Mouse (Mus musculus): Measurements from ENCODE around the gene S1pr3. TPM values are rescaled to one million over a fixed set of nuclear protein-coding genes. Genes with fewer than 3 reads are reported as not detected.

The S1pr3 gene
- 6.2 TPM for polyA plus RNA-seq (2014; fragmentation: Illumina TruSeq; extraction: RNeasy Lipid Tissue Mini Kit (QIAGEN cat#74804); ENCODE audit: low read depth, low replicate concordance)

GRCm38 (mm10) chr13:51408519-51409001 is at the start of gene S1pr3:
TSS of gene S1pr3 (plus strand) at chr13:51408639.

Other genes with a start within 250 kb of the S1pr3 start
- not detected for gene Nxnl2, start 237.6 kb upstream of the S1pr3 start, polyA plus RNA-seq (2014; fragmentation: Illumina TruSeq; extraction: RNeasy Lipid Tissue Mini Kit (QIAGEN cat#74804); ENCODE audit: low read depth, low replicate concordance)
- 0.16 TPM for gene Shc3, start 160.8 kb downstream of the S1pr3 start, polyA plus RNA-seq (2014; fragmentation: Illumina TruSeq; extraction: RNeasy Lipid Tissue Mini Kit (QIAGEN cat#74804); ENCODE audit: low read depth, low replicate concordance)
- gene Cks2, start 236.6 kb downstream of the S1pr3 start, polyA plus RNA-seq (2014; fragmentation: Illumina TruSeq; extraction: RNeasy Lipid Tissue Mini Kit (QIAGEN cat#74804); ENCODE audit: low read depth, low replicate concordance): 189 TPM
- gene Secisbp2, start 243.1 kb downstream of the S1pr3 start, polyA plus RNA-seq (2014; fragmentation: Illumina TruSeq; extraction: RNeasy Lipid Tissue Mini Kit (QIAGEN cat#74804); ENCODE audit: low read depth, low replicate concordance): 12.2 TPM